Mouse (Mus musculus) liver, embryonic 16.5 days (tissue): ENCODE measurements around the gene Mup8. TPM values are rescaled to one million over a fixed set of nuclear protein-coding genes. Genes with fewer than 3 reads are reported as not detected.
"Not testable (repeated sequence)": the region's sequence is repeated elsewhere in the genome, so short reads cannot be mapped to it uniquely, and the experiment has no call there.

Source experiments
- ATAC-seq: fragments of 200-750 bp; cut with Nextera tagmentation; 2 replicates; pipeline ENCODE4 v1.8.0; 2017; ENCODE audit warnings: low read depth, mild to moderate bottlenecking, moderate number of reproducible peaks, moderate library complexity
- H3K27ac ChIP-seq: fragments of 300-500 bp; sonication (generic); 2 replicates; pipeline ENCODE4 v1.5.1; 2014; ENCODE audit warnings: mild to moderate bottlenecking, low read length
- H3K27me3 ChIP-seq: fragments of 300-500 bp; sonication (generic); 2 replicates; pipeline ENCODE4 v1.6.1; 2014; ENCODE audit warnings: low read depth, low read length, mixed read lengths; ENCODE audit not compliant: control insufficient read depth, insufficient read depth
- H3K36me3 ChIP-seq: fragments of 300-500 bp; sonication (generic); 2 replicates; pipeline ENCODE4 v1.6.1; 2014; ENCODE audit warnings: mild to moderate bottlenecking; ENCODE audit not compliant: control insufficient read depth, insufficient read depth
- H3K4me1 ChIP-seq: fragments of 300-500 bp; sonication (generic); 2 replicates; pipeline ENCODE4 v1.6.1; 2014; ENCODE audit warnings: low read depth, low read length, mixed read lengths; ENCODE audit not compliant: control insufficient read depth
- H3K4me2 ChIP-seq: fragments of 300-500 bp; sonication (generic); 2 replicates; pipeline ENCODE4 v1.6.1; 2014; ENCODE audit warnings: low read depth, low read length, mixed read lengths
- H3K4me3 ChIP-seq: fragments of 300-500 bp; sonication (generic); 2 replicates; pipeline ENCODE4 v1.5.1; 2014; ENCODE audit warnings: low read depth, mild to moderate bottlenecking, low read length
- H3K9ac ChIP-seq: fragments of 300-500 bp; sonication (generic); 2 replicates; pipeline ENCODE4 v1.6.1; 2014; ENCODE audit warnings: low read depth, low read length
- H3K9me3 ChIP-seq: fragments of 300-500 bp; sonication (generic); replicated peaks from 2 replicates; pipeline ENCODE4 v1.6.1; 2016; ENCODE audit warnings: low read length; ENCODE audit not compliant: control insufficient read depth
- WGBS: fragments of 180-500 bp; shearing (Covaris S2); extraction: QIAGEN DNeasy Blood & Tissue Kit; methylation state at CpG from one replicate; pipeline ENCODE4 v1.1.7; 2014; ENCODE audit not compliant: insufficient replicate concordance; 5-methylcytosine and 5-hydroxymethylcytosine counted together
- polyA plus RNA-seq: library from polyadenylated mRNA; unstranded; fragments of >200 nt; fragmentation: Nextera tagmentation; extraction: Ambion mirVana; gene quantifications from 2 replicates; pipeline ENCODE4 v1.2.1, GENCODE M21; 2015

Gene Mup8
- not detected in 2 replicates for polyA plus RNA-seq

- ATAC-seq, H3K4me1 ChIP-seq: not testable (repeated sequence)
Observed at GRCm38 (mm10) chr4:60222499-60222898, at the start of gene Mup8. TSS of gene Mup8 (minus strand) at chr4:60222599.

GRCm38 (mm10) chr4:60265977-60266770 lies 43.8 kb upstream of the Mup8 start:
- H3K4me1 ChIP-seq, H3K36me3 ChIP-seq, ATAC-seq, H3K27me3 ChIP-seq, H3K27ac ChIP-seq, H3K4me2 ChIP-seq, H3K4me3 ChIP-seq, H3K9me3 ChIP-seq, H3K9ac ChIP-seq: not testable (repeated sequence)
- whole genome bisulfite sequencing: 66% methylated on average over 11 of the region's 11 CpGs

More at GRCm38 (mm10) chr4:60222499-60222898, at the start of gene Mup8:
- not testable (repeated sequence) for H3K9ac ChIP-seq, H3K9me3 ChIP-seq, H3K4me2 ChIP-seq, H3K36me3 ChIP-seq, H3K27me3 ChIP-seq, H3K27ac ChIP-seq, H3K4me3 ChIP-seq
- WGBS: 46% methylated on average over 3 of the region's 3 CpGs

GRCm38 (mm10) chr4:60262706-60263105 lies 40.3 kb upstream of the Mup8 start:
- not testable (repeated sequence) for H3K27ac ChIP-seq, H3K9me3 ChIP-seq, H3K27me3 ChIP-seq, H3K4me3 ChIP-seq, H3K36me3 ChIP-seq, ATAC-seq, H3K4me2 ChIP-seq, H3K9ac ChIP-seq, H3K4me1 ChIP-seq
- WGBS: 70% methylated on average over 3 of the region's 4 CpGs

Other genes starting within 250 kb of the Mup8 start
- gene Mup7, start 152.1 kb downstream of the Mup8 start, polyA plus RNA-seq: not detected in 2 replicates
- gene Mup2, start 68.3 kb downstream of the Mup8 start, polyA plus RNA-seq: not detected in 2 replicates
- gene Mup9, start 199.4 kb upstream of the Mup8 start, polyA plus RNA-seq: not detected in 2 replicates